Mouse (Mus musculus): ENCODE results near the gene Mamld1. TPM values are rescaled to one million over a fixed set of nuclear protein-coding genes. Genes with fewer than 3 reads are reported as not detected.
A peak's percentile ranks its signal among the peaks of the same experiment; 100 is the strongest.

The Mamld1 gene
- polyA plus RNA-seq, 1 experiment, result 4.2 TPM

DNA sequence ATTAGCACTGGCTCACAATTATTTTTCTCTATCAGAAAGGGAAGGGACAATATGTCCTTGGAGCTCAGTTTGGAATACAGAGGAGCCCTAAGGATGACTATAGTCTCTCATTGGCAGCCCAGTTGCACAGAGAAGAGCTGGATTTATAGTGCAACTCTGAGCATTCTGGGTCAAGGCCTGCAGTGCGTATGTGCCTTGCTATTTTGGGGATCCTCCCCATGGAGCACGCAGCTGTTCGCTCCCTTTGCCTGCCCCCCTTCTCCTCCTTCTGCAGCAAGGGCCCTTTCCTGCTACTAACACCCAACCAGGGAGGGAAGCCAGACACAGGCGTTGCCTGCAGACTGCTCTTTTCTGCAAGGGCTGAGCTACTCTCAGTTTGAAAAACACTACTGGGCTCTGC is 56.3 kb downstream of the Mamld1 start:
- TF ChIP-seq CTCF (IDR thresholded peaks at IDR 0.05; ENCODE audit: control insufficient read depth, insufficient read depth, insufficient replicate concordance, low read depth, low read length) (no peak), POLR2A (IDR thresholded peaks at IDR 0.05; ENCODE audit: control insufficient read depth, low read depth, low read length) (no peak)
- no peaks in the 10 kb centered on the region; the same call in 1 of the 2 replicates for H3K4me1 ChIP-seq (ENCODE audit: control insufficient read depth, insufficient read depth, low read length)
- H3K36me3 ChIP-seq (ENCODE audit: control insufficient read depth, insufficient read depth, low read length), result no peaks in the 10 kb centered on the region
- H3K4me3 ChIP-seq (ENCODE audit: control insufficient read depth, low read depth, low read length), result no peak overlapping the region
- peak overlapping the region; percentile 70 for H3K27ac ChIP-seq (ENCODE audit: control insufficient read depth, insufficient read depth, low read depth, low read length)
- H3K27me3 ChIP-seq (ENCODE audit: control insufficient read depth, insufficient read depth, low read length), result no peaks in the 10 kb centered on the region

DNA sequence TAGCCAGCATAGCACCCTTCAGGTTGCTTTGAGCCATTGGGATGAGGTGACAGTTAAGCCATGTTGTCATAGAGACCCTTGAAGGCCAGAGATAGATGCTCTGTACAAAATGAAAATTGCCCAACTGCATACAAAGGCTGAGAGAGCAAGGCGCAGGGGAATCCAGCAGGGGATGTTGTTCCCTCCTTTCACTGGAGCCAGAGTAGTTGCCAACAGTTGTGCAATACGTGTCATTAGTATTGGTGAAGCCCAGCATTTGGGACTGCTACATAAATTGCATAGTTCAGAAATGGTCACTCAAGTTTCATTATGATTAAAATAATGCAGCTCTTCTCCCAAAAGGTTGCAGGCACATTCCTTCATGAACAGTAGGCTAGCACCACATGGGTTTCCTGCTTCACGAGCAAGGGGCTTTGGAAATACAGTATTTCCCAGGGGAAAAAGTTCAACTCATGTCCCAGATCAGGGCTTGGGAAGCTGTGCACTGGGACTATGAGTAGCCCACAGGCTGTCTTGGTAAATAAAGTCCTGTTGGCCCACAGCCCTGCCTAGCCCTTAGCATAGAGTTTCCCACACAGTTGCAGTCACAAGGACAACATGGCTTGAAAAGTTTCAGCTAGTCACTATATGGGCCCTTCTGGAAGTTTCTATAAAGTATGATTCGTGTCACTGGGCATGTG is 58.1 kb downstream of the Mamld1 start:
- H3K4me1 ChIP-seq (ENCODE audit: control insufficient read depth, insufficient read depth, low read length), result no peaks in the 10 kb centered on the region; the same call in 1 of the 2 replicates
- no peak overlapping the region for H3K4me3 ChIP-seq (ENCODE audit: control insufficient read depth, low read depth, low read length)
- no peaks in the 10 kb centered on the region for H3K27me3 ChIP-seq (ENCODE audit: control insufficient read depth, insufficient read depth, low read length)
- TF ChIP-seq CTCF (IDR thresholded peaks at IDR 0.05; ENCODE audit: control insufficient read depth, insufficient read depth, insufficient replicate concordance, low read depth, low read length), result no peak
- TF ChIP-seq POLR2A (IDR thresholded peaks at IDR 0.05; ENCODE audit: control insufficient read depth, low read depth, low read length), result no peak
- H3K36me3 ChIP-seq (ENCODE audit: control insufficient read depth, insufficient read depth, low read length), result no peaks in the 10 kb centered on the region
- H3K27ac ChIP-seq (ENCODE audit: control insufficient read depth, insufficient read depth, low read depth, low read length), result no peak overlapping the region

DNA sequence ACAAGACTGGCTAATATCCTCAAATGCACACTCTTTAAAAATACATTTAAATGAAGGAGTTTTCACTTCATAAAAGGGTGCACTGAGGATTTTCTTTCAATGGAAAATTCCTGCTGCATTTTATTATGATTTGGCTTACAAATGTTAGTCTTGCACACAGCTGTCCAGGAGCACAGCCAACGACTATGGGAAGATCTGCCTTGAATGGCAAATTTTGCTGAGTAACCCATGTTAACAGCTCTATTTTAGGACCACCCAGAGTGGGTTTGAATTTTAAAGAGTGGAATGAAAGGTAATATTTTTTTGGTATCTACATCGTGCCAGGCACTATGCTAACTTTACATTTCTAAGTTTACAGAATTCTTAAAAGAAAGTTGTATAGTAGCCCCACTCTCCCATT is 60.3 kb downstream of the Mamld1 start:
- Histone ChIP-seq H3K4me3 (ENCODE audit: control insufficient read depth, low read depth, low read length) (no peak overlapping the region), H3K27me3 (ENCODE audit: control insufficient read depth, insufficient read depth, low read length) (no peaks in the 10 kb centered on the region), H3K36me3 (ENCODE audit: control insufficient read depth, insufficient read depth, low read length) (no peaks in the 10 kb centered on the region), H3K27ac (ENCODE audit: control insufficient read depth, insufficient read depth, low read depth, low read length) (no peak overlapping the region), H3K4me1 (ENCODE audit: control insufficient read depth, insufficient read depth, low read length) (no peaks in the 10 kb centered on the region; the same call in 1 of the 2 replicates)
- TF ChIP-seq CTCF (IDR thresholded peaks at IDR 0.05; ENCODE audit: control insufficient read depth, insufficient read depth, insufficient replicate concordance, low read depth, low read length), result no peak
- no peak for TF ChIP-seq POLR2A (IDR thresholded peaks at IDR 0.05; ENCODE audit: control insufficient read depth, low read depth, low read length)

DNA sequence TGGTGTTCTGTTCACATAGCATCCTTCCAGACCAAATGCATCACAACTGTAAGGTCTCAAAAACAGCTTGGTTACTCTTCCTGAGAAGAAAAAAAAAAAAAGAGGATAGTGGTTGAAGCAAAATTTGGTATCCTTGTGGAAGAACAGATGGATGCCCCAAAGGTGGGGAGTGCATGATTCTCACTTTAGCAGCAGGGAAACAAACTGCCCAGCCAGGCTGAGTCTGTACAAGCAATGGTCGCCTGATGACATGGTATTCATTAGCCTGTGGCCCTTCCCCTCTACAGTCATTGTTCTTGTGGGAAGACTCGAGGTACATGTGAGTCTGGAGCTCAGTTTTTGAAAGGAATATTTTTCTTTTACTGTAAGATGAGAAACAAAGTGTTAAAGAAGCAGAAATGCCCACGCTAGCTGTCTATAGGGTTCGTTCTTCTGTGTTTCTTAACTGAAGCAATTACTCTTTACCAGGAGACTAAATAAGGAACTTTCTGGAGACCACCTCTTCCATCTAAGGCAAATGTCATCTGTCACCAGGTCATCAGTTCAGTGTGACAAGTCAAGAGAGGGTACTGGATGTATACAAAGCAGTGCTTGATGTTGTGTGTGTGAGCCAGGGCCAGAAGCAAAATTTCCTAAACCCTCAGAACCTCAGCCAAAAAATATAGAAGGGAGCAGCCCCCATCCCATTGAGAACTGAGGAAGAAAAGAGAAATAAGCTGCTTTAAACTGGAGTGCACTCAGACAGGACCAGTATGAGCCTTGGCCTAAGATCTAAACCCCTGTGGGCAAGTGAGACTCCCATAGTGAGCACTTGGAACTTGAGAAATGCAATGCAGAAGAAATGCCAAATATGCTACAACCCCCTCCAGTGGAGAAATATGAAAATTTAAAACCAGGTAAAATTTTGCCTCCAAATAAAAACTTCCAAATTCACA is 72.6 kb downstream of the Mamld1 start:
- Histone ChIP-seq H3K36me3 (ENCODE audit: control insufficient read depth, insufficient read depth, low read length) (no peaks in the 10 kb centered on the region), H3K27ac (ENCODE audit: control insufficient read depth, insufficient read depth, low read depth, low read length) (no peak overlapping the region), H3K27me3 (ENCODE audit: control insufficient read depth, insufficient read depth, low read length) (no peaks in the 10 kb centered on the region), H3K4me3 (ENCODE audit: control insufficient read depth, low read depth, low read length) (no peak overlapping the region), H3K4me1 (ENCODE audit: control insufficient read depth, insufficient read depth, low read length) (no peaks in the 10 kb centered on the region)
- TF ChIP-seq CTCF (IDR thresholded peaks at IDR 0.05; ENCODE audit: control insufficient read depth, insufficient read depth, insufficient replicate concordance, low read depth, low read length) (no peak), POLR2A (IDR thresholded peaks at IDR 0.05; ENCODE audit: control insufficient read depth, low read depth, low read length) (no peak)

DNA sequence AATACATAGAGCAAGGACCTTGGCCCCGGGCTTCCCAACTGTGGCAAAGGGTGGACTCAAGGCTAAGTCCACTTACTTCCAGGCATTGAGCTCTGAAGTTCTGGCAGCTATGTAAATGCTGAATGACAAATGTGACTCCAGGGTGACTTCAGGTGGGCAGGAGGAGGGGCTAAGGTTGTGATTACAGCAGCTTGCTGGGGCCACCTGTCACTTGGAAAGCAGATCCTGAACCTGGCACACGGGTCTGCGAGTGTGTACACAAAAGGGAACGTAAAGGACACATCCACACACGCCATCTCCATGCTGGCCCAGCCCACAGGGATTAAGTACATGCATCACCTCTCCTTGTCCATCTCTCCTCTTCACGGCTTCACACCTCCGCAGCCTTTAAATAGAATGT is 75.0 kb downstream of the Mamld1 start:
- Histone ChIP-seq H3K4me3 (ENCODE audit: control insufficient read depth, low read depth, low read length) (no peak overlapping the region), H3K4me1 (ENCODE audit: control insufficient read depth, insufficient read depth, low read length) (no peaks in the 10 kb centered on the region), H3K27me3 (ENCODE audit: control insufficient read depth, insufficient read depth, low read length) (no peaks in the 10 kb centered on the region), H3K27ac (ENCODE audit: control insufficient read depth, insufficient read depth, low read depth, low read length) (no peak overlapping the region), H3K36me3 (ENCODE audit: control insufficient read depth, insufficient read depth, low read length) (no peaks in the 10 kb centered on the region)
- TF ChIP-seq CTCF (IDR thresholded peaks at IDR 0.05; ENCODE audit: control insufficient read depth, insufficient read depth, insufficient replicate concordance, low read depth, low read length) (no peak), POLR2A (IDR thresholded peaks at IDR 0.05; ENCODE audit: control insufficient read depth, low read depth, low read length) (no peak)

DNA sequence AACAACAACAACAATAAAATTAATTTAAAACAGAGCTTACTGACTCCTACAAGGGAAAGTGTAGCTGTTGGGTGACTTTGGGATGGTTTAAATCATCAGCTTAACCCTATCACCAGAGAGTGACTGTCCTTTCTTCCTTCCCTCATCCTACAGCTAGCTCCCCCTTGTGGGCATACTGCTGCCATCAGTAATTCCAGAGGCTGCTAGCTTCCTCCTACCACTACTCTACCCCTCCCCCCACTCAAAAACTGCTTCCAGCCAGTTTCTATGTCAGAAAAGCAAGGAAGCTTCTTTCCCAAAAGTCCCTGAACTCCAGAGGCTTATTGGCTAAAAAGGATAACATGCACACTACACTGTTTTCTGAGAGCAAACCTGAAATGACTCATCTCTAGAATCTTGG is 81.4 kb downstream of the Mamld1 start:
- H3K27ac ChIP-seq (ENCODE audit: control insufficient read depth, insufficient read depth, low read depth, low read length), result no peak overlapping the region
- no peaks in the 10 kb centered on the region for H3K4me1 ChIP-seq (ENCODE audit: control insufficient read depth, insufficient read depth, low read length)
- no peak overlapping the region for H3K4me3 ChIP-seq (ENCODE audit: control insufficient read depth, low read depth, low read length)
- H3K36me3 ChIP-seq (ENCODE audit: control insufficient read depth, insufficient read depth, low read length), result no peaks in the 10 kb centered on the region
- no peak for TF ChIP-seq POLR2A (IDR thresholded peaks at IDR 0.05; ENCODE audit: control insufficient read depth, low read depth, low read length)
- TF ChIP-seq CTCF (IDR thresholded peaks at IDR 0.05; ENCODE audit: control insufficient read depth, insufficient read depth, insufficient replicate concordance, low read depth, low read length), result no peak
- no peaks in the 10 kb centered on the region for H3K27me3 ChIP-seq (ENCODE audit: control insufficient read depth, insufficient read depth, low read length)

DNA sequence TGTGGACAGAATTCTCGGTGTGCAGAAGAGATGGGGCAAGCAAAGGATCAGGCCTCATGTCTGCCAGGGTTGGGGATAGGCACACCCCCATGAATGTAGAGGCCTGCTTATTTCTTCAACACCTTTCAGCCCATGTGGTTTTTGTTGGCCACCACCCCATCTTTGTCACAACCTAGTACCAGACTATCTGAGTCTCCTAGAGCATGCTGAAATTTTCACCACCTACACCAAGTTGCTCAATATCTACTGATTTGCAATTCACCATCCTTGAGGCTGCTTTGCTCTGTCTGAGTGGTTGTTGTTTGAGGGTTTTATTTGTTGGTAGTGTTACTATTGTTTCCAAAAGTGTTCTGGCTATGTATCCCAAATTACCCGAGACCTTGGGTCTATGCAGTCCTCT is 91.3 kb downstream of the Mamld1 start:
- Histone ChIP-seq H3K4me1 (ENCODE audit: control insufficient read depth, insufficient read depth, low read length) (no peaks in the 10 kb centered on the region), H3K27me3 (ENCODE audit: control insufficient read depth, insufficient read depth, low read length) (no peaks in the 10 kb centered on the region), H3K4me3 (ENCODE audit: control insufficient read depth, low read depth, low read length) (no peak overlapping the region), H3K27ac (ENCODE audit: control insufficient read depth, insufficient read depth, low read depth, low read length) (no peak overlapping the region), H3K36me3 (ENCODE audit: control insufficient read depth, insufficient read depth, low read length) (no peaks in the 10 kb centered on the region)
- TF ChIP-seq POLR2A (IDR thresholded peaks at IDR 0.05; ENCODE audit: control insufficient read depth, low read depth, low read length) (no peak), CTCF (IDR thresholded peaks at IDR 0.05; ENCODE audit: control insufficient read depth, insufficient read depth, insufficient replicate concordance, low read depth, low read length) (no peak)
